Mouse (Mus musculus) cerebellum, adult 2 months (tissue): ENCODE data around the gene Capn9. TPM values are rescaled to one million over a fixed set of nuclear protein-coding genes. Genes with fewer than 3 reads are reported as not detected.

Experiments used
- DNase-seq, 2 experiments: peaks; one replicate each; pipeline ENCODE4 v3.0.0; 2021
- H3K27ac ChIP-seq: fragments of 200-500 bp; 2 replicates; pipeline ENCODE4 v1.5.1; 2012; ENCODE audit warnings: low read length, control low read depth, inconsistent platforms; ENCODE audit not compliant: insufficient read depth
- H3K27me3 ChIP-seq: fragments of 200-500 bp; 2 replicates; pipeline ENCODE4 v1.6.1; 2012; ENCODE audit warnings: inconsistent platforms, mild to moderate bottlenecking, low read length, moderate library complexity; ENCODE audit not compliant: control insufficient read depth, insufficient read depth
- H3K4me1 ChIP-seq: fragments of 200-500 bp; 2 replicates; pipeline ENCODE4 v1.6.1; 2011; ENCODE audit warnings: low read length; ENCODE audit not compliant: control insufficient read depth, insufficient read depth
- H3K4me3 ChIP-seq: fragments of 200-500 bp; replicated peaks from 2 replicates; pipeline ENCODE3; 2011; ENCODE audit warnings: mild to moderate bottlenecking, low read depth, low read length, control low read depth; ENCODE audit not compliant: insufficient read depth
- CTCF ChIP-seq: fragments of 200-500 bp; IDR thresholded peaks from 2 replicates; pipeline ENCODE4 v1.5.1; 2011; ENCODE audit warnings: low read depth, mild to moderate bottlenecking, control low read depth, low read length, moderate library complexity, borderline replicate concordance; ENCODE audit not compliant: insufficient read depth
- POLR2A ChIP-seq: fragments of 200-500 bp; IDR thresholded peaks from 2 replicates; pipeline ENCODE4 v1.6.1; 2011; ENCODE audit warnings: low read length, control low read depth, borderline replicate concordance; ENCODE audit not compliant: insufficient read depth
- WGBS: fragments of 180-500 bp; shearing (Covaris S2); methylation state at CpG from one replicate; pipeline ENCODE4 v1.1.7; 2018; 5-methylcytosine and 5-hydroxymethylcytosine counted together
- polyA plus RNA-seq: library from polyadenylated mRNA; depleted of rRNA; stranded (reverse); fragments of >200 nt; gene quantifications from 2 replicates; pipeline ENCODE4 v1.2.3, GENCODE M21; 2012

The Capn9 gene
- polyA plus RNA-seq, 1 experiment: 0.08 TPM

- 69% methylated on average over 7 of the region's 7 CpGs for WGBS
- Histone ChIP-seq H3K4me1 (peaks cover 27% of the 10 kb centered on the region), H3K27ac (no peak overlapping the region), H3K4me3 (no peak overlapping the region), H3K27me3 (no peaks in the 10 kb centered on the region)
- no peak for DNase-seq
- no peak for TF ChIP-seq POLR2A
- no peak for TF ChIP-seq CTCF
These were observed 19.7 kb upstream of the Capn9 start for GRCm38 (mm10) chr8:124556164-124556563.

- no peak overlapping the region for H3K4me3 ChIP-seq
- DNase-seq: peak; percentile 58 to 71
- H3K4me1 ChIP-seq: peaks cover 27% of the 10 kb centered on the region
- H3K27me3 ChIP-seq: no peaks in the 10 kb centered on the region
- 22% methylated on average over 13 of the region's 13 CpGs for WGBS
- peak overlapping the region; percentile 16 for H3K27ac ChIP-seq
- TF ChIP-seq CTCF: no peak
- no peak for TF ChIP-seq POLR2A
These were observed 19.3 kb upstream of the Capn9 start for GRCm38 (mm10) chr8:124556658-124557057.

- H3K4me1 ChIP-seq: peaks cover 27% of the 10 kb centered on the region
- no peaks in the 10 kb centered on the region for H3K27me3 ChIP-seq
- peak overlapping the region; percentile 16 for H3K27ac ChIP-seq
- TF ChIP-seq CTCF (no peak), POLR2A (no peak)
- no peak overlapping the region for H3K4me3 ChIP-seq
- WGBS: 9% methylated on average over 5 of the region's 5 CpGs
- peak; percentile 64 to 77 for DNase-seq
These were observed 18.4 kb upstream of the Capn9 start for GRCm38 (mm10) chr8:124557476-124557875.

- H3K4me1 ChIP-seq: peaks cover 30% of the 10 kb centered on the region
- no peak overlapping the region for H3K27ac ChIP-seq
- no peak overlapping the region for H3K4me3 ChIP-seq
- TF ChIP-seq POLR2A (no peak), CTCF (no peak)
- no peak for DNase-seq
- WGBS: 83% methylated on average over 6 of the region's 6 CpGs
- H3K27me3 ChIP-seq: no peaks in the 10 kb centered on the region
These were observed 8.8 kb upstream of the Capn9 start for GRCm38 (mm10) chr8:124567126-124567525.

GRCm38 (mm10) chr8:124567584-124567983 is 8.3 kb upstream of the Capn9 start:
- peaks cover 33% of the 10 kb centered on the region for H3K4me1 ChIP-seq
- 82% methylated on average over 3 of the region's 3 CpGs for WGBS
- DNase-seq: no peak
- no peak overlapping the region for H3K27ac ChIP-seq
- TF ChIP-seq POLR2A (no peak), CTCF (no peak)
- H3K27me3 ChIP-seq: no peaks in the 10 kb centered on the region
- H3K4me3 ChIP-seq: no peak overlapping the region

GRCm38 (mm10) chr8:124569100-124569499 is 6.8 kb upstream of the Capn9 start:
- peak overlapping the region; percentile 43; the same call in 1 of the 2 replicates for H3K27ac ChIP-seq
- peaks cover 41% of the 10 kb centered on the region for H3K4me1 ChIP-seq
- no peak for TF ChIP-seq POLR2A
- TF ChIP-seq CTCF: no peak
- DNase-seq: peak in 1 of 2 experiments; percentile 60
- WGBS: 48% methylated on average over 2 of the region's 2 CpGs
- peak overlapping the region; percentile 13 for H3K4me3 ChIP-seq
- H3K27me3 ChIP-seq: no peaks in the 10 kb centered on the region

- TF ChIP-seq POLR2A (no peak), CTCF (no peak)
- Histone ChIP-seq H3K27ac (peak within 1 kb of the TSS; percentile 43; the same call in 1 of the 2 replicates), H3K27me3 (no peaks in the 10 kb centered on the region), H3K4me3 (peak within 1 kb of the TSS; percentile 13), H3K4me1 (peaks cover 41% of the 10 kb centered on the region)
- 18% methylated on average over 2 of the region's 2 CpGs for WGBS
- DNase-seq: peak; percentile 65 to 66
These were observed 6.3 kb upstream of the Capn9 start, which contains the start of gene Agt for GRCm38 (mm10) chr8:124569593-124569992. Gene Agt, minus strand, starts transcription at chr8:124569706.

GRCm38 (mm10) chr8:124571732-124572429 is 4.0 kb upstream of the Capn9 start:
- Histone ChIP-seq H3K27me3 (no peaks in the 10 kb centered on the region), H3K27ac (peak overlapping the region; percentile 56), H3K4me3 (no peak overlapping the region), H3K4me1 (peaks cover 41% of the 10 kb centered on the region)
- peak in 1 of 2 experiments; percentile 50 for DNase-seq
- no peak for TF ChIP-seq CTCF
- no peak for TF ChIP-seq POLR2A
- 29% methylated on average over 8 of the region's 8 CpGs for WGBS
